Mouse (Mus musculus) testis, adult 2 months (tissue): ENCODE results near the gene Strada.

Experiments used
- CTCF ChIP-seq: fragments of 200-500 bp; IDR thresholded peaks from 2 replicates; pipeline ENCODE4 v1.5.1; 2012; ENCODE audit warnings: low read depth, mild to moderate bottlenecking, inconsistent platforms, low read length, moderate library complexity; ENCODE audit not compliant: control insufficient read depth, insufficient read depth, insufficient replicate concordance
- POLR2A ChIP-seq: fragments of 200-500 bp; IDR thresholded peaks from 2 replicates; pipeline ENCODE4 v1.6.1; 2012; ENCODE audit warnings: low read depth, mild to moderate bottlenecking, inconsistent platforms, low read length, moderate library complexity; ENCODE audit not compliant: control insufficient read depth

DNA sequence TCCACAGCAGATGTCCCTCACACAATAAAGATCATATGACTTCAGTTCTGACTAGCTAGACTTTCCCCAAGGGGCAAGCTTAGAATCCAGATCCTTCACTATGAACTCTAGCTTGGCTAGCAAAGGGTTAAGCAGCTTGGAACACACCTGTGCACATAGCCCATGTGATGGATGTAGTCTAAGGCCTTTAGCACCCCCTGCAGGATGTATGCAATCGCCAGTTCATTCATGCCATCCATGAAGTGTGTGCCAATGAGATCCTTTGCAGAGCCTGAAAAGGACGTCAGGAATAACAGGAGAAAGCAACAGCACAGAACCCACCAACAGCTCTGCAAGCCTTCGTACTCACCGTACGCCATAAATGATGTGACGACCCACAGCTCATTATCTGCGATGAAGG, 31.2 kb downstream of the Strada start:
- no peak for TF ChIP-seq POLR2A
- TF ChIP-seq CTCF, result no peak
